Mouse (Mus musculus) forebrain, embryonic 11.5 days (tissue): ENCODE measurements around the gene Gm49450. TPM values are rescaled to one million over a fixed set of nuclear protein-coding genes. Genes with fewer than 3 reads are reported as not detected.
A peak's percentile ranks its signal among the peaks of the same experiment; 100 is the strongest.
"Not testable (repeated sequence)": the region's sequence is repeated elsewhere in the genome, so short reads cannot be mapped to it uniquely, and the experiment has no call there.

Experiments
- ATAC-seq: fragments of 200-750 bp; cut with Nextera tagmentation; replicated peaks from 2 replicates; pipeline ENCODE4 v1.8.0; 2017; ENCODE audit warnings: moderate TSS enrichment; ENCODE audit not compliant: low FRiP score
- DNase-seq: peaks from one replicate; pipeline ENCODE4 v3.0.0-alpha.2; 2017; ENCODE audit warnings: low spot score
- H3K27ac ChIP-seq: fragments of 300-500 bp; sonication (generic); 2 replicates; pipeline ENCODE4 v1.5.1; 2014; ENCODE audit warnings: low read depth, low read length
- H3K27me3 ChIP-seq: fragments of 300-500 bp; sonication (generic); 2 replicates; pipeline ENCODE4 v1.6.1; 2014; ENCODE audit warnings: mild to moderate bottlenecking, low read length, mixed read lengths; ENCODE audit not compliant: control insufficient read depth, insufficient read depth
- H3K36me3 ChIP-seq: fragments of 300-500 bp; sonication (generic); 2 replicates; pipeline ENCODE4 v1.6.1; 2014; ENCODE audit warnings: mild to moderate bottlenecking, low read length, moderate library complexity, mixed read lengths; ENCODE audit not compliant: control insufficient read depth, insufficient read depth
- H3K4me1 ChIP-seq: fragments of 300-500 bp; sonication (generic); replicated peaks from 2 replicates; pipeline ENCODE4 v1.6.1; 2014; ENCODE audit warnings: low read length, mixed read lengths; ENCODE audit not compliant: control insufficient read depth, insufficient read depth
- H3K4me2 ChIP-seq: fragments of 300-500 bp; sonication (generic); 2 replicates; pipeline ENCODE4 v1.6.1; 2014; ENCODE audit warnings: low read depth, mild to moderate bottlenecking, low read length, moderate library complexity, mixed read lengths; ENCODE audit not compliant: severe bottlenecking
- H3K4me3 ChIP-seq: fragments of 300-500 bp; sonication (generic); 2 replicates; pipeline ENCODE4 v1.5.1; 2014; ENCODE audit warnings: low read depth, low read length
- H3K9ac ChIP-seq: fragments of 300-500 bp; sonication (generic); 2 replicates; pipeline ENCODE4 v1.6.1; 2014; ENCODE audit warnings: low read length
- H3K9me3 ChIP-seq: fragments of 300-500 bp; sonication (generic); 2 replicates; pipeline ENCODE4 v1.6.1; 2016; ENCODE audit warnings: low read length, mixed read lengths; ENCODE audit not compliant: control insufficient read depth
- WGBS: fragments of 180-500 bp; shearing (Covaris S2); extraction: QIAGEN DNeasy Blood & Tissue Kit; methylation state at CpG from one replicate; pipeline ENCODE4 v1.1.7; 2014; 5-methylcytosine and 5-hydroxymethylcytosine counted together
- polyA plus RNA-seq: library from polyadenylated mRNA; unstranded; fragments of >200 nt; fragmentation: Nextera tagmentation; extraction: Ambion mirVana; gene quantifications from 2 replicates; pipeline ENCODE4 v1.2.1, GENCODE M21; 2014

Gene Gm49450
- polyA plus RNA-seq, 1 experiment from 2014 or later: not detected

DNA sequence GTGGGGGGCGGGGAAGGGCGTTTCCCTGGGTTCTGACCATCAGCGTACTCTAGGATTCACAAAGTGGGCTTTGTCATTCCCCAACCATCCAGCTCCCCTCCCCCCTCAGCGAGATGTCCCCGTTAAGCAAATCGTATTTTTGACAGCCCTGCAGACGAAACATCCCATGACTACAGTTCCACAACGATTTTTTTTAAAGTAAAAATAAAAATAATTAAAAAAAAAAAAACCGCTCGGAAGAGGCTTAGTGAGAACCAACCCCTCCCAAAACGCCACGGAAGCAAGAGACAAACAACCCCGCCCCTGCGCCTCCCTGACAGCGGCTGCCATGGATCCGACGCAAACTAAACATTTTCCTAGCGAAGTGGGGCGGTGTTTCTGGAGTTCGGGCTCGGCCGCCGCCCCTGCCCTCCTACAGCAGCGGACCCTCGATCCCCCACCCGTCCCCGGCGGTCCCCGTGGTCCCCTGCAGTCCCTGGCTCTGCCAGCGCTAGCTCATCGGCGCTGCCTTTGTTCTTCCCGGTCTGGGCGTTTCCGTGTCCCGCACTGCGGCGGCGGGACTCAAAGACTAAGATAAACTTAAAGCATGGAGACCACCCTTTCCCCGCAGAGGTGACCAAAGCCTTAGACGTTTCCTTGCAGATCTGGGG is 475 bp downstream of the Gm49450 start:
- ATAC-seq (peak; percentile 71), DNase-seq (peak; percentile 92)
- Histone ChIP-seq H3K4me3 (peak overlapping the region; percentile 82), H3K36me3 (no peaks in the 10 kb centered on the region; the same call in 1 of the 2 replicates), H3K9ac (peak overlapping the region; percentile 96), H3K4me2 (peak overlapping the region; percentile 87; the same call in 1 of the 2 replicates), H3K9me3 (no peaks in the 10 kb centered on the region), H3K27ac (peak overlapping the region; percentile 98), H3K27me3 (no peaks in the 10 kb centered on the region), H3K4me1 (0 out of 2 replicates have a peak, but pooled peaks cover 2% of the 10 kb centered on the region)
- WGBS: under 1% methylated on average over 41 of the region's 41 CpGs

DNA sequence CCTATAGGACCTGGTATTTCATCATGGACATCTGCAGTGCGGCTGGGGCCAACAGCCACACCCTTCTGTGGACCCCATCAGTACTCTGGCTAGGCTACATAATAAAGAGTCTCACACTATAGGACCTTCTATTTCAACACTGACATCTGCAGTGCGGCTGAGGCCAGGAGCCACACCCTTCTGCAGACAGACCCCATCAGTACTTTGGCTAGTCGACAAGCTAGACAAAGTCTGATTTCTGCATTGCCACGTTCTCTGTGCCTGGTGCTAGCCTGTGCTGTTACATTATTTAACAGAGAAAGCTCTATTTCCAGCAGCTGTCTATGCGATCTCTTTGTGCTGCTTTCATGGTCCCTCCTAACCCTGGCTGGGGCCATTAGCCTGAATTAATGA is 1.3 kb downstream of the Gm49450 start:
- peak; percentile 68 for DNase-seq
- ATAC-seq: 0 out of 2 replicates have a peak, but pooled peaks have one; percentile 10
- H3K4me2 ChIP-seq: peak overlapping the region; percentile 87
- WGBS: 24% methylated on average over 5 of the region's 5 CpGs
- no peaks in the 10 kb centered on the region for H3K27me3 ChIP-seq
- H3K9me3 ChIP-seq: no peaks in the 10 kb centered on the region
- 0 out of 2 replicates have a peak, but pooled peaks cover 2% of the 10 kb centered on the region for H3K4me1 ChIP-seq
- peak overlapping the region; percentile 96 for H3K9ac ChIP-seq
- H3K27ac ChIP-seq: peak overlapping the region; percentile 98
- H3K4me3 ChIP-seq: peak overlapping the region; percentile 82
- no peaks in the 10 kb centered on the region; the same call in 1 of the 2 replicates for H3K36me3 ChIP-seq

DNA sequence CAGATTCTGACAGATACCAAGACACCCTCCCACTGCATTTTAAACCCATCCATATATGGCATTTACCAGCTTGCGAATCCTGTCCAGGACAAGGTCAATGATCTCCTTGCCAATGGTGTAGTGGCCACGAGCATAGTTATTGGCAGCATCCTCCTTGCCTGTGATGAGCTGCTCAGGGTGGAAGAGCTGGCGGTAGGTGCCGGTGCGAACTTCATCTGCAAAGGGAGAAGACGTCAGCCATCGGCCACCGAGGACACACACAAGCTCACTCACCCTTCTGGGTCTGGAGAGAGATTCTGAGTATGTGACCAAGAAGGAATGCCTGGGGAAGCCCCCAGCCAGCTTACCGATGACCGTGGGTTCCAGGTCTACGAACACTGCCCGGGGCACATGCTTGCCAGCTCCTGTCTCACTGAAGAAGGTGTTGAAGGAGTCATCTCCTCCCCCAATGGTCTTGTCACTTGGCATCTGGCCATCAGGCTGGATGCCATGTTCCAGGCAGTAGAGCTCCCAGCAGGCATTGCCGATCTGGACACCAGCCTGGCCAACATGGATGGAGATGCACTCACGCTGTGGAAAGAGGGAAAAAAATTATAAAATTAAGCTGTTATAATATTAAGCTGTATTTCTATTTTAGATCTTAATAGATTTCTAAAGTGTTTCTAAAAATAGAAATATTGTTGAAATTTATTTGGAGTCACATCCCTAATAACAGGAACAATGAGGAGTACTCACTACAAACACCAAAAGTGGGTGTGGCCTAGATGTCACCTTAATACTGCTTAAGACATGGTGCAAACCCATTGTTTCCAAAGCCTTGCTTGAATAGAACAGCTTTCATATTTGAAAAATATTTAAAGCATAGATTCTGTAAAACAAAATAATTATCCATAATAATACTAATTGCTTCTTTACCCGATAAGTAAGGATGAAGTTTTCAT is 2.0 kb downstream of the Gm49450 start:
- H3K9ac ChIP-seq: peak overlapping the region; percentile 96
- H3K4me3 ChIP-seq: peak overlapping the region; percentile 82
- H3K4me2 ChIP-seq: peak overlapping the region; percentile 87
- DNase-seq, H3K27ac ChIP-seq, ATAC-seq, H3K9me3 ChIP-seq, H3K27me3 ChIP-seq, H3K36me3 ChIP-seq, H3K4me1 ChIP-seq: not testable (repeated sequence)
- WGBS: 95% methylated on average over 11 of the region's 15 CpGs

DNA sequence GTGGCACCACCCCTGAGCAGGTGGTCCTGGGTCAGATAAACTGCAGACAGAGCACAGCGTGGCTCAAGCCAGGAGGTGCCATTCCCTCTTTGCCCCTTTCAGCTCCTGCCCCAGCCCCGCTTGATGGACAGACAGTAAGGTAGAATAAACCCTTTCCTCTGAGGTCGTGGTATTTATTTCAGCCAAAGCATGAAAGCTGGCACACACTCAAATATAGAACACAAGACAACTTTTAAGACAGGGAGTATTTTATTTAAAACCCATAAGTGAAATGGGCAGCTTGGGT is 3.8 kb downstream of the Gm49450 start:
- H3K9ac ChIP-seq: peak overlapping the region; percentile 8; the same call in 1 of the 2 replicates
- ATAC-seq: no peak; the same call in 1 of the 2 replicates
- DNase-seq: no peak

GRCm38 (mm10) chr15:98948857-98949606 is 4.3 kb downstream of the Gm49450 start:
- peak overlapping the region; percentile 18; the same call in 1 of the 2 replicates for H3K4me2 ChIP-seq
- H3K27ac ChIP-seq: no peak overlapping the region; the same call in 1 of the 2 replicates
- no peaks in the 10 kb centered on the region for H3K9me3 ChIP-seq
- 75% methylated on average over 6 of the region's 6 CpGs for WGBS
- H3K27me3 ChIP-seq: no peaks in the 10 kb centered on the region
- H3K36me3 ChIP-seq: no peaks in the 10 kb centered on the region; the same call in 1 of the 2 replicates
- ATAC-seq (no peak), DNase-seq (no peak)
- peak overlapping the region; percentile 8; the same call in 1 of the 2 replicates for H3K9ac ChIP-seq
- no peaks in the 10 kb centered on the region for H3K4me1 ChIP-seq
- H3K4me3 ChIP-seq: 0 out of 2 replicates have a peak overlapping the region, but pooled peaks have one; percentile 6

More for the DNA sequence above, 3.8 kb downstream of the Gm49450 start:
- 0 out of 2 replicates have a peak overlapping the region, but pooled peaks have one; percentile 6 for H3K4me3 ChIP-seq
- H3K36me3 ChIP-seq: no peaks in the 10 kb centered on the region; the same call in 1 of the 2 replicates
- no peaks in the 10 kb centered on the region for H3K27me3 ChIP-seq
- no peaks in the 10 kb centered on the region for H3K4me1 ChIP-seq
- WGBS: 73% methylated on average over 3 of the region's 3 CpGs
- no peaks in the 10 kb centered on the region for H3K9me3 ChIP-seq
- H3K27ac ChIP-seq: no peak overlapping the region; the same call in 1 of the 2 replicates
- H3K4me2 ChIP-seq: peak overlapping the region; percentile 18; the same call in 1 of the 2 replicates

- Histone ChIP-seq H3K4me2 (no peak overlapping the region), H3K36me3 (no peaks in the 10 kb centered on the region; the same call in 1 of the 2 replicates), H3K27ac (no peak overlapping the region), H3K27me3 (no peaks in the 10 kb centered on the region), H3K9ac (no peak overlapping the region), H3K4me1 (no peaks in the 10 kb centered on the region), H3K9me3 (no peaks in the 10 kb centered on the region), H3K4me3 (no peak overlapping the region)
- DNase-seq (no peak), ATAC-seq (no peak)
Measured at GRCm38 (mm10) chr15:98948382-98948781, 5.0 kb downstream of the Gm49450 start.

GRCm38 (mm10) chr15:98947884-98948283 is 5.5 kb downstream of the Gm49450 start:
- DNase-seq: no peak
- H3K36me3 ChIP-seq: no peaks in the 10 kb centered on the region; the same call in 1 of the 2 replicates
- ATAC-seq: no peak
- H3K27me3 ChIP-seq: no peaks in the 10 kb centered on the region
- no peaks in the 10 kb centered on the region for H3K9me3 ChIP-seq
- WGBS: 54% methylated on average over 3 of the region's 3 CpGs
- H3K4me2 ChIP-seq: no peak overlapping the region
- no peak overlapping the region for H3K27ac ChIP-seq
- no peak overlapping the region for H3K4me3 ChIP-seq
- no peaks in the 10 kb centered on the region for H3K4me1 ChIP-seq
- H3K9ac ChIP-seq: no peak overlapping the region

- Histone ChIP-seq H3K27me3 (no peaks in the 10 kb centered on the region), H3K4me3 (no peak overlapping the region), H3K9ac (no peak overlapping the region), H3K4me2 (no peak overlapping the region), H3K9me3 (no peaks in the 10 kb centered on the region), H3K4me1 (no peaks in the 10 kb centered on the region), H3K27ac (no peak overlapping the region), H3K36me3 (no peaks in the 10 kb centered on the region)
- no peak for DNase-seq
- 70% methylated on average over 4 of the region's 4 CpGs for WGBS
- no peak for ATAC-seq
Measured at GRCm38 (mm10) chr15:98943133-98943532, 10.2 kb downstream of the Gm49450 start.
